Mouse (Mus musculus) ovary, adult 18-20 months (tissue): ENCODE data around the gene Olfr871.
"Not testable (repeated sequence)": the region's sequence is repeated elsewhere in the genome, so short reads cannot be mapped to it uniquely, and the experiment has no call there.

ENCODE experiments used
- DNase-seq: peaks from one replicate; pipeline ENCODE4 v3.0.0; 2022; ENCODE audit warnings: low spot score, mixed read lengths

The Olfr871 gene

GRCm38 (mm10) chr9:20211907-20212306 is at the start of gene Olfr871:
Gene Olfr871, plus strand, starts transcription at chr9:20212207.
- no peak for DNase-seq

DNA sequence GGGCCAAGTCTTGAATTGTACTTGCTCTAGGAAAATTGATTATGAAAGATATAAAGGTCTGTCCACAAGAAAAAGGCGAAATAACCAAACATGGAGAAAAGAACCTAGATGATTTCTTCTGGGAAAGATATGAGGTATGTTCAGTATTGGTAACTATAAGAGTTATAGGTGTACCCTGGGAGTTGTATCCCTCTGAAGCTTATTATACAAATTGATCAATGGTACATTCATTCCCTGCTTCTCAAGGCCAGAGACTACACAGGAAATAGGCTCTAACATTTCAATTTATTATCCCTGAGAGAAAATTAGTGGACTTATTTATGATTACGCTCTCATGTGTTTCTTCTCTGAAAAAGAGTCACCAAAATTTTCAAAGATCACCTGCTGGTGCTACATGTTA is 38.0 kb upstream of the Olfr871 start, which contains the start of gene Olfr870:
TSS of gene Olfr870 (minus strand) at position 101 of the 400 bp plus-strand sequence.
- DNase-seq, result no peak

GRCm38 (mm10) chr9:20179463-20179862 is 32.5 kb upstream of the Olfr871 start:
- DNase-seq, result no peak

DNA sequence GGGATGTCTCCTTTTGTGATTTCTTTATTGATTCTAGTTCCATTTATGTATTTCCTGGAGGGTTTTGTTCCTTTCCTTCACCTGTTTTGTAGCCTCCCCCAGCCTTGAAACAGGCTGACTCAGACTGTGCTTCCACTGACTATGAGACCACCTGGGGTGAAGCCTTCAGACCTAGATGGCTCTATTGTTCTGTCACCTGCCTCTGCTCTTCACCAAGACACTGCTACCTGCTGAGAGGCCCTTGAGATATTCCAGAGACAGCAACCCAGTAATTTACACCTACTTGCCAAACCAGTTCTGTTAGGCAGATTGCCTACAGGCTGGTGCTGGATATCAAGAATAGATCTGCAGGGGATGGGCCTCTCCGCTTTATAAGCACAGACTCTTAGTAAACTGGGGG is 9.9 kb upstream of the Olfr871 start:
- DNase-seq, result no peak

GRCm38 (mm10) chr9:20203413-20203984 is 8.5 kb upstream of the Olfr871 start:
- not testable (repeated sequence) for DNase-seq

DNA sequence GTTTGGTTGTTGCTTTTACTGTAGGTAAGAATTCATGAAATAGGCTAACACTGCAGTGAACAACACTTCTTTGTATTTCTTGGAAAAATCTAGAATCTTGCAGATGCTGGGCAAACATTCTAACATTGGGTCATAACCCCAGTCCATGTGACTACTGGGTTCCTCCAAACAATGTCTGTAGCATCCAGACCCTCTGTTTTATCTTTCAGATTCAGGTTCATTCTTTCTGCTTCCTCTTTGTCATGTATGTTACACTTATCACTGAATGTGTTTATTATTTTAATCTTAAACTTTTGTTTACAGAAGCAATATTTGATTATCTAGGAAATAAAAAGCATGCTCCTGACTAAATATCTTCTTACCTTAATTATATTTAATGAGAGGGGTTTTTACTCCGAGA is 1.2 kb upstream of the Olfr871 start:
- no peak for DNase-seq

GRCm38 (mm10) chr9:20211477-20211876 is 530 bp upstream of the Olfr871 start:
- DNase-seq, result no peak

- DNase-seq, result no peak
Observed at GRCm38 (mm10) chr9:20236819-20237218, 24.8 kb downstream of the Olfr871 start, which contains the start of gene Olfr872. Gene Olfr872, plus strand, starts transcription at chr9:20237119.

- no peak for DNase-seq
Observed at GRCm38 (mm10) chr9:20237378-20237777, 25.4 kb downstream of the Olfr871 start.
